Mouse (Mus musculus) E14TG2a.4 (cell line): ENCODE results near the gene Klc1.

Source experiments
- CTCF ChIP-seq: conservative IDR thresholded peaks from 2 replicates; pipeline ENCODE4 v1.5.1; 2014; ENCODE audit warnings: low read length
- POU5F1 ChIP-seq: IDR thresholded peaks from 2 replicates; pipeline ENCODE4 v1.6.1; 2014; ENCODE audit warnings: low read length, borderline replicate concordance

- TF ChIP-seq CTCF (no peak), POU5F1 (no peak)
These were observed 74.8 kb downstream of the Klc1 start for GRCm38 (mm10) chr12:111833457-111833856.
